Mouse (Mus musculus) heart, embryonic 11.5 days (tissue): ENCODE results near the gene Tpm1. TPM values are rescaled to one million over a fixed set of nuclear protein-coding genes. Genes with fewer than 3 reads are reported as not detected.
A peak's percentile ranks its signal among the peaks of the same experiment; 100 is the strongest.

Experiments
- ATAC-seq: fragments of 200-750 bp; cut with Nextera tagmentation; replicated peaks from 2 replicates; pipeline ENCODE4 v1.8.0; 2017; ENCODE audit warnings: moderate library complexity; ENCODE audit not compliant: insufficient number of reproducible peaks, low FRiP score, low TSS enrichment
- H3K27ac ChIP-seq: fragments of 300-500 bp; sonication (generic); 2 replicates; pipeline ENCODE4 v1.5.1; 2014; ENCODE audit warnings: mild to moderate bottlenecking, low read depth, low read length
- H3K27me3 ChIP-seq: fragments of 300-500 bp; sonication (generic); 2 replicates; pipeline ENCODE4 v1.6.1; 2014; ENCODE audit warnings: mild to moderate bottlenecking, low read length, mixed read lengths; ENCODE audit not compliant: control insufficient read depth, insufficient read depth
- H3K36me3 ChIP-seq: fragments of 300-500 bp; sonication (generic); 2 replicates; pipeline ENCODE4 v1.6.1; 2014; ENCODE audit warnings: mild to moderate bottlenecking, low read length, moderate library complexity, mixed read lengths; ENCODE audit not compliant: control insufficient read depth, insufficient read depth
- H3K4me1 ChIP-seq: fragments of 300-500 bp; sonication (generic); 2 replicates; pipeline ENCODE4 v1.6.1; 2014; ENCODE audit warnings: low read length; ENCODE audit not compliant: control insufficient read depth, insufficient read depth
- H3K4me2 ChIP-seq: fragments of 300-500 bp; sonication (generic); 2 replicates; pipeline ENCODE4 v1.6.1; 2014; ENCODE audit warnings: mild to moderate bottlenecking, moderate library complexity
- H3K4me3 ChIP-seq: fragments of 300-500 bp; sonication (generic); 2 replicates; pipeline ENCODE4 v1.5.1; 2014; ENCODE audit warnings: low read depth, low read length
- H3K9ac ChIP-seq: fragments of 300-500 bp; sonication (generic); 2 replicates; pipeline ENCODE4 v1.6.1; 2014; ENCODE audit warnings: mild to moderate bottlenecking, low read depth, low read length, moderate library complexity
- H3K9me3 ChIP-seq: fragments of 300-500 bp; sonication (generic); replicated peaks from 2 replicates; pipeline ENCODE4 v1.6.1; 2016; ENCODE audit warnings: low read length; ENCODE audit not compliant: control insufficient read depth
- WGBS: fragments of 180-500 bp; shearing (Covaris S2); extraction: QIAGEN DNeasy Blood & Tissue Kit; methylation state at CpG from one replicate; pipeline ENCODE4 v1.1.7; 2014; ENCODE audit not compliant: insufficient replicate concordance; 5-methylcytosine and 5-hydroxymethylcytosine counted together
- polyA plus RNA-seq: library from polyadenylated mRNA; unstranded; fragments of >200 nt; fragmentation: Nextera tagmentation; extraction: Ambion mirVana; gene quantifications from 2 replicates; pipeline ENCODE4 v1.2.1, GENCODE M21; 2014

The Tpm1 gene
- polyA plus RNA-seq, result 4,955 and 5,093 TPM in 2 replicates

DNA sequence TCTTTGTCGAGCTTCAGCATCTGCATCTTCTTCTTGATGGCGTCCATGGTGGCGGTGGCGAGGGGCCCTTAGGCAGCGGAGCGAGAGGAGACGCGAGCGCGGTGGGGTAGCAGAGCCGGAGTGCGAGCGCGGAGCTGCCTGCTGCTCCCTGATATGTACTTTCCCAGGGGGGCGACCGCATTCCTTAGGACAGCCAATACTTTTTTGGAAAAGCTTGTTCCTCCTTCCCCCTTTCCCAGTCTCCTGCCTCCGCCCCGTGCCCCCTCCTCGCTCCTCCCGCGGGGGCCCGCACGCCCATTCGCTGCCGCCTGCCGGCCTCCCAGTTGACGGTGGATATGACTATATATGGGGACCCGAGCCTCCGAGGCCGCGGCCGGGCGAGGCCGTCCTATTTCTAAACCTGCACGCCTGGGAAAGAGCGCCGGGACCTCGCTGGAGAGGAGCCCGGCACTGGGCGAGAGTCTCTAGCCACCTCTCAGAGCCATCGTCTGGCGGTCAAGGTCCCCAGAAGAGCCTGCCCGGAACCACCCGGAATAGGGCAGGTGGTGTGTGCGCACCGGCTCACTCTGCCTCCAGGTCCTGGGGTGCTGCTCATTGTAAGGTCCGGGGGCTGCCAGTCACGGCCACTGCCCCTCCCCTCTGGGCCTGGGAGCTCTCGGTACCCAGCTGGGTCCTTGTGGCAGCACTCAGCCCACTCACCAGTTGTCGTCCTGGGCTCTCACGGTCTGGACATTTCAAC, at the start of gene Tpm1:
Tpm1 (minus strand) TSS at position 321 of the 739 bp plus-strand sequence.
- peak; percentile 63 for ATAC-seq
- Histone ChIP-seq H3K36me3 (peaks cover 2% of the 10 kb centered on the region; the same call in 1 of the 2 replicates), H3K4me1 (peaks cover 11% of the 10 kb centered on the region; the same call in 1 of the 2 replicates), H3K4me3 (peak within 1 kb of the TSS; percentile 86), H3K27me3 (no peaks in the 10 kb centered on the region), H3K9ac (peak within 1 kb of the TSS; percentile 99), H3K27ac (peak within 1 kb of the TSS; percentile 99), H3K9me3 (no peaks in the 10 kb centered on the region), H3K4me2 (peak within 1 kb of the TSS; percentile 87)
- WGBS, result under 1% methylated on average over 51 of the region's 51 CpGs

DNA sequence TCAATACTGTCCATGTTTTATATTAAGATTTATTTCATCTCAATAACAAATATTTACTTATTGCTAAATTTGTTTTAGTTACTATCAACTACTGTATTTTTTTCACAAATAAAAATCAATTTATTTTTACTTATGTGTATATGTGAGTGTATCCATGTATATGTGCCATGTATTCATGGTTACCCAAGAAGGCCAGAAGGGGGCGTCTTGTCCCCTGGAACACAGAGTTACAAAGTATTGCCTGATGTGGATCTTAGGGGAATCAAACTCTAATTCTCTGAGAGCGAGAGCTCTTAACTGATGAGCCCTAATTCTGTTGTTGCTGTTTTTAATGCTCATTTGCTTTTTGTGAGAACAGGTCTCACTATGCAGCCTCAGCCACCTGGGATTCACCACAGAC, 45.2 kb upstream of the Tpm1 start:
- no peak overlapping the region for H3K4me2 ChIP-seq
- H3K4me1 ChIP-seq, result peaks cover 19% of the 10 kb centered on the region
- 71% methylated on average over 2 of the region's 2 CpGs for WGBS
- H3K9me3 ChIP-seq, result no peaks in the 10 kb centered on the region
- H3K36me3 ChIP-seq, result no peaks in the 10 kb centered on the region
- H3K27ac ChIP-seq, result no peak overlapping the region
- no peak for ATAC-seq
- no peaks in the 10 kb centered on the region for H3K27me3 ChIP-seq
- H3K4me3 ChIP-seq, result no peak overlapping the region
- H3K9ac ChIP-seq, result no peak overlapping the region

DNA sequence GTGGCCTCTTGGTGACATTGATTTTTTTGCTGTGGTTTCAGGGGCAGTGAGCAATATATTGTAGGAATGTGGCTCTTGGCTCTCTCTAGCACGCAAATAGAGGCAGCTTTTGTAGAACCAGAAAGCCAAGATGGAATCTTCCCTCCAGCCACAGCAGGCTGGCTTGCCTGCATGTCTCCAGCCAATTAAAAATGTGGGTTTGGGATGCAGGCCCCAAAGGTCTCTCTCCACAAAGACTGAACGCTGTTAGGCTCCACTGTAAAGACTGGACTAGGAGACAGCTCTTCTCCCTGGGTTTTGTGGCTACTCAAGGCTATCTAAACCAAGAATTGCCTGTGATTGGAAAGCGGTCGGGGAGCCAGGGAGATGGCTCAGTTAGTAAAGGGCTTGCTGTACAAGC, 43.0 kb upstream of the Tpm1 start:
- Histone ChIP-seq H3K4me3 (no peak overlapping the region), H3K36me3 (no peaks in the 10 kb centered on the region), H3K9me3 (no peaks in the 10 kb centered on the region), H3K27ac (no peak overlapping the region), H3K9ac (no peak overlapping the region), H3K4me1 (peaks cover 9% of the 10 kb centered on the region), H3K4me2 (no peak overlapping the region), H3K27me3 (no peaks in the 10 kb centered on the region)
- ATAC-seq, result no peak
- 76% methylated on average over 4 of the region's 4 CpGs for WGBS

DNA sequence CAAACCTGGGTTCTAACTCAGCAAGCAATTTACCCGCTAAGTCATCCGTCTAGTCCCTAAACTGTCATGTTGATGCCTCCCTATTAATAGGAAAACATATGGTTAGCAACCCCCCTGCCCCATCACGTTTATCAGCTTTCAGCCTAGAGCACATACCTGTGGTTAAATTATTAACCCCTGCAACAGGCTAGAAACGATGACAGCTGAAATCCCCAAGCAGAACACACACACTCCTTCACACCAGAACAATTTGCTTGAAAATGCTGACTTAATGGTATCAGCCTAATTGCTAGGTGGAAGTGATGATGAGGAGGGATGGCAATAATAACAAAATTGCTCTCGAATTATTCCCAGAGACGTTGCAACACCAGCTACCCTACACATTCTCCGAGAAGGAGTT, 42.4 kb upstream of the Tpm1 start:
- H3K27ac ChIP-seq, result no peak overlapping the region
- no peak for ATAC-seq
- H3K27me3 ChIP-seq, result no peaks in the 10 kb centered on the region
- 58% methylated on average over 7 of the region's 7 CpGs for WGBS
- H3K4me2 ChIP-seq, result no peak overlapping the region
- H3K9me3 ChIP-seq, result no peaks in the 10 kb centered on the region
- no peaks in the 10 kb centered on the region for H3K36me3 ChIP-seq
- no peak overlapping the region for H3K4me3 ChIP-seq
- H3K4me1 ChIP-seq, result peaks cover 9% of the 10 kb centered on the region
- no peak overlapping the region for H3K9ac ChIP-seq

DNA sequence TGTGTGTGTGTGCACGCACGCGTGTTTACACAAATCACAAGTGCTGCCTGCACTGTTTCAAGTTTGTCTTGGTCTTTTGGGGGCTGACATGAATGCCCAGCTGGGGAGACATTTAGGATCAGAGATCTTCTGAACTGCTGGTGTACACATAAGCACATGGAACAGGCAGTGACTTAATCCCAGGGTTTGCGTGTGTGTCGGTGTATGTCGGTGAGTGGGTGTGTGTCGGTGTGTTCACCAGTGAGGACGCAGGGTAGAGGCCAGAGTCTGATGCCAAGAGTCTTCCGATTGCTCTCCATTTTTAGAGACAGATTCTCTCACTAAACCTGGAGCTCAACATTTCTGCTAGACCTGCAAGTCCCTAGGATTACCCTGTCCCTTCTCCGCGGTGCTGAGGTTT, 41.9 kb upstream of the Tpm1 start:
- 92% methylated on average over 11 of the region's 11 CpGs for WGBS
- ATAC-seq, result no peak
- Histone ChIP-seq H3K4me1 (peaks cover 9% of the 10 kb centered on the region), H3K4me3 (no peak overlapping the region), H3K9ac (no peak overlapping the region), H3K4me2 (no peak overlapping the region), H3K27me3 (no peaks in the 10 kb centered on the region), H3K9me3 (no peaks in the 10 kb centered on the region), H3K27ac (peak overlapping the region; percentile 36; the same call in 1 of the 2 replicates), H3K36me3 (no peaks in the 10 kb centered on the region)

DNA sequence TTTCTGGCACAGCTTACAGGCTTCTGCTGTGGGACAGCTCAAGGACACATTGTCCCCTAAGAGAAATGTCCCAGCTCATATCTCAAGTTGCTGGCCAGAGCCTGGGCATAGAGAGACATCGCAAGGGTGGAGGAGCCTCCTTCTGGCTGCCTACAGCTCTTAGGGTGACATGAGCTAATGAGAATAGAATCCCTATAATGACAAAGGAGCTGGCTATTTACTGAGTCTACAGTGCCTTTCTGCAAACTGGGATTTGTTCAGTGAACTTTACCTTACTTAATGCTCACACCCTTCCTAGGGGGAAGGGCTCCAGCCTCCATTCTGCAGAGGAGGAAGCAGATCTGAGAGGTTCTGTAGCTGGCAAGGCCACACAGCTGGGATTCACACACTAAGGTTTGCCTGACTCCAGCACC, 41.4 kb upstream of the Tpm1 start:
- WGBS, result 44% methylated on average over 1 of the region's 1 CpGs
- no peak for ATAC-seq
- Histone ChIP-seq H3K9me3 (no peaks in the 10 kb centered on the region), H3K4me3 (no peak overlapping the region), H3K27ac (peak overlapping the region; percentile 36), H3K4me1 (peaks cover 9% of the 10 kb centered on the region), H3K27me3 (no peaks in the 10 kb centered on the region), H3K9ac (no peak overlapping the region), H3K4me2 (no peak overlapping the region), H3K36me3 (no peaks in the 10 kb centered on the region)

DNA sequence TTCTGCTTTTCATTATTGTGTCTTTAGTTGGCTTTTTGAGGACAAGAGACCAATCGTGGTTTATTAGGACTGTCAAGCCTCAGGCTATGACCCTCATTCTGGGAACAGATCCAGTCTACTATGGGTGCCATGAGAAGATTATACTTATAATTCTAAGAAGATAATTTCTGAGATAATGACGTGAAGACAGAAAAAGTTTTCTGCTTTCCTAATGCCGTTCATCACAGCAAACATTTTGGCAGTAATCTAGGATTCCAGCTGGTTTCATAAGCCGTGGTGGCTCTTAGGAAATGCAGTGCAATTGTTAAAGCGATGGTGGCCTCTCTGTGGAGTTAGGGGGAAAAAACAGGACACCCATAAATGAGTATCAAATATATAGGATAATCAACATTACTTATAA, 40.0 kb upstream of the Tpm1 start:
- Histone ChIP-seq H3K9ac (no peak overlapping the region), H3K9me3 (no peaks in the 10 kb centered on the region), H3K4me1 (peaks cover 9% of the 10 kb centered on the region), H3K4me3 (no peak overlapping the region), H3K36me3 (no peaks in the 10 kb centered on the region), H3K27me3 (no peaks in the 10 kb centered on the region), H3K4me2 (no peak overlapping the region), H3K27ac (no peak overlapping the region)
- 78% methylated on average over 5 of the region's 5 CpGs for WGBS
- no peak for ATAC-seq

DNA sequence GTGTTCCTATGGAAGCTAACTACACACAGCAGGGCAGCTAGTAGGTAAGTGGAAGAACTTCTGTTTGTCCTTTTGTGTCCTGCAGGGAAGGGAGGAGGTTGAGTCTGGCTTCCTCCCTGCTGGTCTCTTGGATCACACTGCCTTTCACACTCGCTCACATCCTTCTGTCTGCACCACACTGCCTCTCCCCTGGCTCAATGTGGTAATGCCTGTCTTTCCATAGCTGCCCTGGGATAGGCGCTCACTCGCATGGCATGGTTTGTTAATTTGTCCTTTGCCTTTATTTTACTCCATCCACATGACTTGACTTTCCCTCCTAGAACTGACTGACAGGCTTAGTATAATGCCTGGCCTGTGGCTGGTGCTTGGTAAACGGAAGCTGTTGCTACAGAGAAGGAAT, 34.6 kb upstream of the Tpm1 start:
- ATAC-seq, result no peak
- Histone ChIP-seq H3K4me1 (peaks cover 11% of the 10 kb centered on the region), H3K9me3 (no peaks in the 10 kb centered on the region)

DNA sequence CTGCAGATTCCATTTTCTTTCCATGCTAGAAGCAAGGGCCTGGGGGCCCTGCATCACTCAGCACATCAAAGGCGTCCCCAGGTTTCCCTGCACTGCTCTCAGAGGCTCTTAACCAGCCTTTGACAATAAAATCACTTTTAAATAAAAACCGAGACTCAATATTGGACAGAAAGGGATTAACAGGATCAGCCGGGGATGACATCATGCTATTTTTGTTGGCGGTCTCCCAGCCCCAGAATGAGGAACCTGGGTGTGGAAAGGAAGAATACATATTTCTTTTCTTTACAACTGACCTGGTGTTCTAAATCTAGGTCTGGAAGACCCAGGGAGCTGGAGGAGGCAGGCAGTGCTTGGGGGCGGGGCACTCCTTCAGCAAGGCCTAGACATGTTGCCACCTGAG, 32.5 kb upstream of the Tpm1 start:
- Histone ChIP-seq H3K9ac (no peak overlapping the region), H3K36me3 (no peaks in the 10 kb centered on the region), H3K27ac (no peak overlapping the region), H3K4me1 (peaks cover 28% of the 10 kb centered on the region), H3K9me3 (no peaks in the 10 kb centered on the region), H3K27me3 (no peaks in the 10 kb centered on the region), H3K4me3 (no peak overlapping the region), H3K4me2 (no peak overlapping the region; the same call in 1 of the 2 replicates)
- no peak for ATAC-seq
- 61% methylated on average over 5 of the region's 5 CpGs for WGBS

More for the DNA sequence above, 34.6 kb upstream of the Tpm1 start:
- Histone ChIP-seq H3K4me2 (no peak overlapping the region), H3K27me3 (no peaks in the 10 kb centered on the region), H3K9ac (no peak overlapping the region), H3K36me3 (no peaks in the 10 kb centered on the region), H3K27ac (no peak overlapping the region), H3K4me3 (no peak overlapping the region)
- 42% methylated on average over 4 of the region's 4 CpGs for WGBS
